Comparison of ENCODE assay signal across 7 mouse cellular contexts in genomic region chr14:8346255-8346997, GRCm38 (mm10). TPM values are rescaled to one million over a fixed set of nuclear protein-coding genes. Genes with fewer than 3 reads are reported as not detected.
DNase-seq lines count a peak whose midpoint lies in the region; ATAC-seq and TF ChIP-seq lines count a peak whose summit lies in the region.

No protein-coding gene starts in this region.

- no peak overlapping the region for H3K4me3 ChIP-seq in cortical plate, adult 2 months (ENCODE audit: insufficient read depth, low read length)
- no peak overlapping the region for H3K4me3 ChIP-seq in intestine, embryonic 14.5 days (ENCODE audit: low read depth, low read length)
- H3K4me3 ChIP-seq in midbrain, embryonic 12.5 days: no peak overlapping the region
- no peak overlapping the region for H3K4me3 ChIP-seq in small intestine, adult 2 months (ENCODE audit: low read depth, low read length)

- peak; percentile 88 for DNase-seq in adrenal gland, adult 18-20 months (ENCODE audit: low spot score in 2 of 2)
- peak; percentile 79 for DNase-seq in gastrocnemius, postnatal 14 days
- peak; percentile 97 for DNase-seq in intestine, embryonic 14.5 days (ENCODE audit: low spot score)
- DNase-seq in left cerebral cortex, adult 9 months (ENCODE audit: low spot score in 2 of 2): peak; percentile 47 to 90

- no peaks in the 10 kb centered on the region for H3K9me3 ChIP-seq in intestine, embryonic 14.5 days (ENCODE audit: control insufficient read depth, low read length)
- no peaks in the 10 kb centered on the region for H3K9me3 ChIP-seq in midbrain, embryonic 12.5 days

- intact Hi-C loops in gastrocnemius, postnatal 14 days (cut with DNase I; ENCODE audit: low total_unique reads): loop anchor here (2.0 to 10.0 kb wide), 3 partner anchors 48 to 254 kb away; no protein-coding TSS in a partner anchor

- H3K4me2 ChIP-seq in intestine, embryonic 14.5 days (ENCODE audit: low read length): no peak overlapping the region
- no peak overlapping the region for H3K4me2 ChIP-seq in midbrain, embryonic 12.5 days (replicated peaks)

- 23% methylated on average over 7 of the region's 7 CpGs for WGBS in intestine, embryonic 14.5 days
- WGBS in midbrain, embryonic 12.5 days: 23% methylated on average over 7 of the region's 7 CpGs
- 29% methylated on average over 7 of the region's 7 CpGs for WGBS in small intestine, adult 2 months

- no peaks in the 10 kb centered on the region for H3K36me3 ChIP-seq in intestine, embryonic 14.5 days (ENCODE audit: control insufficient read depth, insufficient read depth, low read length)
- H3K36me3 ChIP-seq in midbrain, embryonic 12.5 days: no peaks in the 10 kb centered on the region
- peaks cover 2% of the 10 kb centered on the region; the same call in 1 of the 2 replicates for H3K36me3 ChIP-seq in small intestine, adult 2 months (ENCODE audit: control insufficient read depth, insufficient read depth, low read length)

- TF ChIP-seq CTCF in cortical plate, adult 2 months (IDR thresholded peaks at IDR 0.05; ENCODE audit: extremely low read depth, insufficient read depth, low read length): peak; percentile 95
- peak; percentile 89; the same call in 1 of the 2 replicates for TF ChIP-seq CTCF in small intestine, adult 2 months (IDR thresholded peaks at IDR 0.05; ENCODE audit: extremely low read depth, insufficient read length, insufficient replicate concordance, low read depth, low read length)

- H3K27ac ChIP-seq in cortical plate, adult 2 months (ENCODE audit: insufficient read depth, low read length): no peak overlapping the region
- no peak overlapping the region for H3K27ac ChIP-seq in intestine, embryonic 14.5 days (ENCODE audit: low read depth)
- H3K27ac ChIP-seq in midbrain, embryonic 12.5 days (replicated peaks): no peak overlapping the region
- no peak overlapping the region for H3K27ac ChIP-seq in small intestine, adult 2 months (ENCODE audit: insufficient read depth, low read depth, low read length)

- TF ChIP-seq POLR2A in cortical plate, adult 2 months (IDR thresholded peaks at IDR 0.05; ENCODE audit: extremely low read depth, insufficient read depth, low read length): no peak
- no peak for TF ChIP-seq POLR2A in small intestine, adult 2 months (IDR thresholded peaks at IDR 0.05; ENCODE audit: low read depth, low read length)

- no peaks in the 10 kb centered on the region for H3K27me3 ChIP-seq in intestine, embryonic 14.5 days (replicated peaks; ENCODE audit: control insufficient read depth, insufficient read depth, low read length)
- H3K27me3 ChIP-seq in midbrain, embryonic 12.5 days: peaks cover 7% of the 10 kb centered on the region; the same call in 1 of the 2 replicates
- no peaks in the 10 kb centered on the region for H3K27me3 ChIP-seq in small intestine, adult 2 months (ENCODE audit: control insufficient read depth, insufficient read depth, low read length)

- peak; percentile 65; the same call in 1 of the 2 replicates for ATAC-seq in intestine, embryonic 14.5 days (replicated peaks; ENCODE audit: low FRiP score, low TSS enrichment, low read depth)
- ATAC-seq in midbrain, embryonic 12.5 days (ENCODE audit: low FRiP score, low read depth): peak; percentile 55; the same call in 1 of the 2 replicates

- H3K4me1 ChIP-seq in cortical plate, adult 2 months (ENCODE audit: control insufficient read depth, insufficient read depth, low read length): no peaks in the 10 kb centered on the region
- no peaks in the 10 kb centered on the region for H3K4me1 ChIP-seq in intestine, embryonic 14.5 days (replicated peaks; ENCODE audit: control insufficient read depth, insufficient read depth, low read length)
- no peaks in the 10 kb centered on the region for H3K4me1 ChIP-seq in midbrain, embryonic 12.5 days
- no peaks in the 10 kb centered on the region for H3K4me1 ChIP-seq in small intestine, adult 2 months (ENCODE audit: control insufficient read depth, insufficient read depth, insufficient read length, low read length)

- no peak overlapping the region for H3K9ac ChIP-seq in intestine, embryonic 14.5 days (ENCODE audit: low read length)
- H3K9ac ChIP-seq in midbrain, embryonic 12.5 days (replicated peaks): no peak overlapping the region

RNA-seq across cellular contexts. Expression of gene Fam107a, which starts 28.6 kb away (rescaled TPM):
- 1 to 10 TPM; 7.4 to 8.0 TPM for total RNA-seq in adrenal gland, adult 18-20 months (2021)
- 498 and 520 TPM in 2 replicates for polyA plus RNA-seq in cortical plate, adult 2 months (2012; rRNA removed)
- 1 to 10 TPM; 2.8 to 8.4 TPM for total RNA-seq in gastrocnemius, postnatal 14 days (2021)
- polyA plus RNA-seq in intestine, embryonic 14.5 days (2014; fragmentation: Nextera tagmentation; extraction: Ambion mirVana): 0.18 and 0.30 TPM in 2 replicates
- 0.24 and 0.48 TPM in 2 replicates for polyA plus RNA-seq in midbrain, embryonic 12.5 days (2016; fragmentation: Nextera tagmentation; extraction: Ambion mirVana)
- 0.16 and 0.25 TPM in 2 replicates for polyA plus RNA-seq in small intestine, adult 2 months (2012; rRNA removed)

RNA-seq across cellular contexts. Expression of gene Oit1, which starts 32.1 kb away (rescaled TPM):
- total RNA-seq in adrenal gland, adult 18-20 months (2021): not detected
- polyA plus RNA-seq in cortical plate, adult 2 months (2012; rRNA removed): not detected in 2 replicates
- total RNA-seq in gastrocnemius, postnatal 14 days (2021): not detected
- polyA plus RNA-seq in intestine, embryonic 14.5 days (2014; fragmentation: Nextera tagmentation; extraction: Ambion mirVana): 1.9 and 2.1 TPM in 2 replicates
- not detected in 2 replicates for polyA plus RNA-seq in midbrain, embryonic 12.5 days (2016; fragmentation: Nextera tagmentation; extraction: Ambion mirVana)
- 26.8 and 100 TPM in 2 replicates for polyA plus RNA-seq in small intestine, adult 2 months (2012; rRNA removed)

Comparison
In these comparisons a context has a peak if more than half of its experiments do, and no peak if none do; other contexts are left out.
1. RNA of gene Fam107a, which starts 28.6 kb away (polyA plus RNA-seq): 498 to 520 TPM in cortical plate, adult 2 months; 0.24 to 0.48 TPM in midbrain, embryonic 12.5 days, 0.18 to 0.30 TPM in intestine, embryonic 14.5 days and 0.16 to 0.25 TPM in small intestine, adult 2 months; every median in the first group is over 100 times any median in the second.
2. Peak in every context shown above with its lines, with median percentiles within 50 percentile points of each other: DNase-seq.